Mouse (Mus musculus) intestine, embryonic 16.5 days (tissue): ENCODE measurements around the gene Sos1. TPM values are rescaled to one million over a fixed set of nuclear protein-coding genes. Genes with fewer than 3 reads are reported as not detected.

Experiments
- ATAC-seq: fragments of 200-750 bp; cut with Nextera tagmentation; 2 replicates; pipeline ENCODE4 v1.8.0; 2017; ENCODE audit warnings: moderate TSS enrichment, moderate library complexity
- H3K27ac ChIP-seq: fragments of 300-500 bp; sonication (generic); 2 replicates; pipeline ENCODE4 v1.5.1; 2014; ENCODE audit warnings: mild to moderate bottlenecking, low read length
- H3K27me3 ChIP-seq: fragments of 300-500 bp; sonication (generic); replicated peaks from 2 replicates; pipeline ENCODE4 v1.6.1; 2014; ENCODE audit warnings: low read length, control low read depth, mixed read lengths; ENCODE audit not compliant: control insufficient read depth, insufficient read depth
- H3K36me3 ChIP-seq: fragments of 300-500 bp; sonication (generic); 2 replicates; pipeline ENCODE4 v1.6.1; 2014; ENCODE audit warnings: low read length, control low read depth; ENCODE audit not compliant: control insufficient read depth, insufficient read depth
- H3K4me1 ChIP-seq: fragments of 300-500 bp; sonication (generic); 2 replicates; pipeline ENCODE4 v1.6.1; 2014; ENCODE audit warnings: low read length, control low read depth, mixed read lengths; ENCODE audit not compliant: control insufficient read depth, insufficient read depth
- H3K4me2 ChIP-seq: fragments of 300-500 bp; sonication (generic); 2 replicates; pipeline ENCODE4 v1.6.1; 2014; ENCODE audit warnings: low read depth, low read length, control low read depth
- H3K4me3 ChIP-seq: fragments of 300-500 bp; sonication (generic); 2 replicates; pipeline ENCODE4 v1.5.1; 2014; ENCODE audit warnings: mild to moderate bottlenecking, low read length
- H3K9ac ChIP-seq: fragments of 300-500 bp; sonication (generic); 2 replicates; pipeline ENCODE4 v1.6.1; 2014; ENCODE audit warnings: low read depth, low read length
- H3K9me3 ChIP-seq: fragments of 300-500 bp; sonication (generic); 2 replicates; pipeline ENCODE4 v1.6.1; 2016; ENCODE audit warnings: low read length, control low read depth; ENCODE audit not compliant: control insufficient read depth
- WGBS: fragments of 180-500 bp; shearing (Covaris S2); extraction: QIAGEN DNeasy Blood & Tissue Kit; methylation state at CpG from one replicate; pipeline ENCODE4 v1.1.7; 2014; 5-methylcytosine and 5-hydroxymethylcytosine counted together
- polyA plus RNA-seq: library from polyadenylated mRNA; unstranded; fragments of >200 nt; fragmentation: Nextera tagmentation; extraction: Ambion mirVana; gene quantifications from 2 replicates; pipeline ENCODE4 v1.2.1, GENCODE M21; 2015

Gene Sos1
- polyA plus RNA-seq, 1 experiment from 2014 or later = 2.7 TPM

DNA sequence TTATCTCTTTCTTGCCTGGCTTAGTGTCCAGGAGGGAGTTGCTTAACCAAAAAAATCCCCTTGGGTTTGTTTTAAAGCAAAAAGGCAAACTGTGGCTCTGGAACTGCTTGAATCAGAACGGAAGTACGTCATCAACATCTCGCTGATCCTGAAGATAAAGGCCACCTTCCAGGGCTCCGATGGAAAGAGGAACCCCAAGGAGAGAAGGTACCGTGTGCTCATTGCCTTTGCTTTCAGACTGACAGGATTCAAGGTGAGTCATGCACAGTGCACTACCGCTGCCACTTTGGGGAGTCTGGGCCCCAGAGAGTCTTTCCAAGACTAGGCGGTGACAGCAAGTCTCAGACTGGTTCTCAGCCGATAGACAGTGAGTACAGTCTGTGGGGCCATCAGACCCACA lies 120.0 kb downstream of the Sos1 start:
- H3K27ac ChIP-seq = no peak overlapping the region
- H3K36me3 ChIP-seq = no peaks in the 10 kb centered on the region
- H3K9ac ChIP-seq = no peak overlapping the region
- no peaks in the 10 kb centered on the region for H3K4me1 ChIP-seq
- no peaks in the 10 kb centered on the region for H3K27me3 ChIP-seq
- H3K9me3 ChIP-seq = no peaks in the 10 kb centered on the region
- H3K4me2 ChIP-seq = no peak overlapping the region
- no peak for ATAC-seq
- H3K4me3 ChIP-seq = no peak overlapping the region
- WGBS = 85% methylated on average over 8 of the region's 8 CpGs

DNA sequence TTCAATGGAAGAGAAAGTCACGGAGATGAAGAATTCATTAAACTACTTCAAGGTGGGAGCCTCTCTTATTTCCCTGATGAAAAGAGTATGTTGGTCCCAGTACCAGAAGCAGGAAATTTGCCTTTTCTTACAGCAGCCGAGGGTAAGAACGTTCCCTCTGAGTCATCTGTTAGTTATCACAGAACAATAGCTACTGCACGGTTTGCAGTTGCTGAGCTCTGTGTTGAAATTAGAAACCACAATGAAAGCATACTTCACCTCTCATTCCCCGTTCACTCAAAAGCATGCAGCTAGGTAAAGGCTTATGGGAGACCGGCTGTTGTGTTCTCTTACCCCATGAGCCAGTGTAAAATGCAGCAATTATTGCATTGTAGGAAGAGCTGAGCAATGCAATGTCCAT lies 133.0 kb downstream of the Sos1 start:
- Histone ChIP-seq H3K4me2 (no peak overlapping the region), H3K9me3 (no peaks in the 10 kb centered on the region), H3K4me1 (no peaks in the 10 kb centered on the region), H3K4me3 (no peak overlapping the region), H3K36me3 (no peaks in the 10 kb centered on the region), H3K27me3 (no peaks in the 10 kb centered on the region), H3K27ac (no peak overlapping the region), H3K9ac (no peak overlapping the region)
- WGBS = 56% methylated on average over 6 of the region's 6 CpGs
- no peak for ATAC-seq

DNA sequence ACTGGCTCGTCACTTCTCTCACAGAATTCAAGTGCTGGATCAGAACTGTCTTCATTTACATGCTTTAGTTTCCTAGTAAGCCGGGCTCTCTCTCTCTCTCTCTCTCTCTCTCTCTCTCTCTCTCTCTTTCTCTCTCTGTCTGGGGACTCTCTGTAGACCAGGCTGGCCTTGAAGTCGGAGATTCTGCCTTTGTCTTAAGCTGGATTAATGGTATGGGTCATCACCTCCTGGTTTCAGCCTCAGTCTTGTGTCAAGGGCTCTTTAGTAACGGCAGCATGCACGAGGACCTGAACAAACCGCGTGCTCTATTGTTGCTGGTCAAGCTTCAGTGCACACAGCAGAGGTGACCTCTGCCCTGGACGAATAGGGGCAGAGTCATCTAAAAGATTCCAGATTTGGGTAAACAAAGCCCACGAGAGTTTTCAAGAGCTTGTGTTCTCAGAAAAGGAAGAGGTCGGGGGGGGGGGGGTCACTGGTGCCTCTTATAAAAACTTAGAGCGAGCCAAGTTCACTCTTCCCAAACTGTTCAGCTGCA lies 133.6 kb downstream of the Sos1 start:
- Histone ChIP-seq H3K4me1 (no peaks in the 10 kb centered on the region), H3K9me3 (no peaks in the 10 kb centered on the region), H3K27ac (no peak overlapping the region), H3K4me3 (no peak overlapping the region), H3K4me2 (no peak overlapping the region), H3K36me3 (no peaks in the 10 kb centered on the region), H3K9ac (no peak overlapping the region), H3K27me3 (no peaks in the 10 kb centered on the region)
- 64% methylated on average over 11 of the region's 11 CpGs for WGBS
- no peak for ATAC-seq

DNA sequence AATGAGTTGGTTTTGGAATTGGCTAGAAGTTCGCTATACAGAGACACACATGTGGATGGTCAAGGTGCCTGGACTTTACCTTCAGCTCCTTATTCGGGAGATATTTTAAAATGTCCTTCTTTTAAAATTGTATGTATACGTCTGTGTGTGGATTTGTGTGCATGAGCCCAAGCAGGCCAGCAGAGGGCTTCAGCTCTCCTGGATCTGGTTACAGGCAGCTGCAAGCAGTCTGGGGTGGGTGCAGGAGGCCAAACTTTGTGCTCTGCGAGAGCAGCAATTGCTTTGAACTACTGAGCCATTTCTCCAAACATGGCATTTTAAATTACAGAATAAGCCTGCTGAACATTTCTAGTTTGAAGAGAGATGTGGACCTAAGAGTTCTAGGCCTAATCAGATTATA lies 135.0 kb downstream of the Sos1 start:
- Histone ChIP-seq H3K4me3 (no peak overlapping the region), H3K9me3 (no peaks in the 10 kb centered on the region), H3K36me3 (no peaks in the 10 kb centered on the region), H3K27me3 (no peaks in the 10 kb centered on the region), H3K27ac (no peak overlapping the region), H3K4me2 (no peak overlapping the region), H3K4me1 (no peaks in the 10 kb centered on the region), H3K9ac (no peak overlapping the region)
- no peak for ATAC-seq
- 78% methylated on average over 4 of the region's 4 CpGs for WGBS

Other genes with a start within 250 kb of the Sos1 start
- gene Morn2, start 190.2 kb downstream of the Sos1 start, polyA plus RNA-seq = 21.1 and 21.8 TPM in 2 replicates
- gene Dhx57, start 190.0 kb downstream of the Sos1 start, polyA plus RNA-seq = 10.0 and 10.3 TPM in 2 replicates
- gene Arhgef33, start 173.0 kb downstream of the Sos1 start, polyA plus RNA-seq = 0.33 and 0.94 TPM in 2 replicates
- 1.3 TPM in 1 of 2 replicates, not detected in the other for gene Gm10190, start 106.9 kb downstream of the Sos1 start, polyA plus RNA-seq
- gene Cdkl4, start 97.4 kb upstream of the Sos1 start, polyA plus RNA-seq = 0.38 and 0.46 TPM in 2 replicates
- gene Map4k3, start 248.0 kb upstream of the Sos1 start, polyA plus RNA-seq = 15.2 and 16.9 TPM in 2 replicates